Mouse (Mus musculus): Measurements from ENCODE around the gene Pgls.

Gene Pgls

GRCm38 (mm10) chr8:71591471-71592373 is at the start of gene Pgls:
Pgls (plus strand) TSS chr8:71592176.
- peak; percentile 92 for DNase-seq

- peak; percentile 88 for DNase-seq
Measured at GRCm38 (mm10) chr8:71542632-71543343, 49.2 kb upstream of the Pgls start, which contains the start of gene Mvb12a. Mvb12a (plus strand) TSS chr8:71542922.

- no peak for DNase-seq
Measured at GRCm38 (mm10) chr8:71543755-71544154, 48.2 kb upstream of the Pgls start.

- DNase-seq = no peak
Measured at GRCm38 (mm10) chr8:71545053-71545452, 46.9 kb upstream of the Pgls start.

- DNase-seq = no peak
Measured at GRCm38 (mm10) chr8:71547590-71547989, 44.4 kb upstream of the Pgls start.

- no peak for DNase-seq
Measured at GRCm38 (mm10) chr8:71550754-71551153, 41.2 kb upstream of the Pgls start.

- DNase-seq = no peak
Measured at GRCm38 (mm10) chr8:71552770-71553169, 39.2 kb upstream of the Pgls start.

GRCm38 (mm10) chr8:71554001-71554400 is 38.0 kb upstream of the Pgls start:
- DNase-seq = no peak

- no peak for DNase-seq
Measured at GRCm38 (mm10) chr8:71554644-71555043, 37.3 kb upstream of the Pgls start.

- DNase-seq = no peak
Measured at GRCm38 (mm10) chr8:71558071-71558957, 33.7 kb upstream of the Pgls start, which contains the start of gene Tmem221. Tmem221 (minus strand) TSS chr8:71558871.

- DNase-seq = no peak
Measured at GRCm38 (mm10) chr8:71558958-71559690, 32.9 kb upstream of the Pgls start.

GRCm38 (mm10) chr8:71560071-71560470 is 31.9 kb upstream of the Pgls start:
- no peak for DNase-seq

GRCm38 (mm10) chr8:71560765-71561164 is 31.2 kb upstream of the Pgls start:
- DNase-seq = no peak

- DNase-seq = peak; percentile 64
Measured at GRCm38 (mm10) chr8:71561401-71561800, 30.6 kb upstream of the Pgls start.

GRCm38 (mm10) chr8:71562751-71563150 is 29.2 kb upstream of the Pgls start:
- peak; percentile 74 for DNase-seq

- DNase-seq = no peak
Measured at GRCm38 (mm10) chr8:71563992-71564391, 28.0 kb upstream of the Pgls start.

- no peak for DNase-seq
Measured at GRCm38 (mm10) chr8:71566501-71566900, 25.5 kb upstream of the Pgls start, which contains the start of gene Nxnl1. Nxnl1 (minus strand) TSS chr8:71566601.

GRCm38 (mm10) chr8:71567587-71567986 is 24.4 kb upstream of the Pgls start:
- DNase-seq = no peak

- DNase-seq = peak; percentile 79
Measured at GRCm38 (mm10) chr8:71568387-71568937, 23.5 kb upstream of the Pgls start, which contains the start of gene Slc27a1. Slc27a1 (plus strand) TSS chr8:71568882.

GRCm38 (mm10) chr8:71568941-71569340 is 23.0 kb upstream of the Pgls start:
- DNase-seq = no peak
